Mouse (Mus musculus) E14TG2a.4 (cell line): ENCODE data around the gene Hist1h3e.

ENCODE experiments used
- CTCF ChIP-seq: conservative IDR thresholded peaks from 2 replicates; pipeline ENCODE4 v1.5.1; 2014; ENCODE audit warnings: low read length
- NANOG ChIP-seq: IDR thresholded peaks from 2 replicates; pipeline ENCODE4 v1.6.1; 2014; ENCODE audit warnings: borderline replicate concordance, low read length, mixed read lengths

GRCm38 (mm10) chr13:23551931-23552914 lies 9.9 kb downstream of the Hist1h3e start:
- no peak for TF ChIP-seq CTCF
- no peak for TF ChIP-seq NANOG
